Mouse (Mus musculus) E14TG2a.4 (cell line): Measurements from ENCODE around the gene Dpf3.
A peak's percentile ranks its signal among the peaks of the same experiment; 100 is the strongest.

Source experiments
- H3K27me3 ChIP-seq: 2 replicates; pipeline ENCODE4 v1.6.1; 2014; ENCODE audit warnings: low read length, control low read depth; ENCODE audit not compliant: insufficient read depth
- H3K36me3 ChIP-seq: 2 replicates; pipeline ENCODE4 v1.6.1; 2014; ENCODE audit warnings: low read length, control low read depth; ENCODE audit not compliant: insufficient read depth
- H3K4me1 ChIP-seq: replicated peaks from 2 replicates; pipeline ENCODE4 v1.6.1; 2014; ENCODE audit warnings: low read depth, low read length, control low read depth
- H3K4me3 ChIP-seq: replicated peaks from 2 replicates; pipeline ENCODE4 v1.5.1; 2014; ENCODE audit warnings: mild to moderate bottlenecking, low read length
- H3K9me3 ChIP-seq: 2 replicates; pipeline ENCODE4 v1.6.1; 2014; ENCODE audit warnings: low read length, control low read depth
- CTCF ChIP-seq: conservative IDR thresholded peaks from 2 replicates; pipeline ENCODE4 v1.5.1; 2014; ENCODE audit warnings: low read length
- NANOG ChIP-seq: IDR thresholded peaks from 2 replicates; pipeline ENCODE4 v1.6.1; 2014; ENCODE audit warnings: borderline replicate concordance, low read length, mixed read lengths
- POU5F1 ChIP-seq: IDR thresholded peaks from 2 replicates; pipeline ENCODE4 v1.6.1; 2014; ENCODE audit warnings: low read length, borderline replicate concordance

The Dpf3 gene

DNA sequence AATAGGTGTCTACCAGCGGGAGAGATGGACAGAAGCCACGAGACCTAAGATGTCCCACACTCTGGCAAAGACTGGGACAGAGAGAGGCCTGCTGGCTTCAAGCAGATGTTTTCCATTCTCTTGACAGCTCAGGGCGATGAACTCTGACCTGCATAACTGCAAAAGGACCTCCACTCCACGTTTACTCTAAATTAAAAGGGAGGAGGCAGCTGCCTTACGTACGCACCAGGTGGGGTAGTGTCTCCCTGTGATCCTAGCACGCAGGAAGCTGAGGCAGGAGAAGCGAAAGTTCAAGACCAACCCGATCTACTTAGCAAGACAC is 8.4 kb upstream of the Dpf3 start:
- Histone ChIP-seq H3K9me3 (peaks cover 4% of the 10 kb centered on the region), H3K27me3 (peaks cover 21% of the 10 kb centered on the region), H3K36me3 (no peaks in the 10 kb centered on the region), H3K4me3 (no peak overlapping the region), H3K4me1 (peaks cover 48% of the 10 kb centered on the region)
- TF ChIP-seq CTCF (no peak), NANOG (no peak), POU5F1 (no peak)

DNA sequence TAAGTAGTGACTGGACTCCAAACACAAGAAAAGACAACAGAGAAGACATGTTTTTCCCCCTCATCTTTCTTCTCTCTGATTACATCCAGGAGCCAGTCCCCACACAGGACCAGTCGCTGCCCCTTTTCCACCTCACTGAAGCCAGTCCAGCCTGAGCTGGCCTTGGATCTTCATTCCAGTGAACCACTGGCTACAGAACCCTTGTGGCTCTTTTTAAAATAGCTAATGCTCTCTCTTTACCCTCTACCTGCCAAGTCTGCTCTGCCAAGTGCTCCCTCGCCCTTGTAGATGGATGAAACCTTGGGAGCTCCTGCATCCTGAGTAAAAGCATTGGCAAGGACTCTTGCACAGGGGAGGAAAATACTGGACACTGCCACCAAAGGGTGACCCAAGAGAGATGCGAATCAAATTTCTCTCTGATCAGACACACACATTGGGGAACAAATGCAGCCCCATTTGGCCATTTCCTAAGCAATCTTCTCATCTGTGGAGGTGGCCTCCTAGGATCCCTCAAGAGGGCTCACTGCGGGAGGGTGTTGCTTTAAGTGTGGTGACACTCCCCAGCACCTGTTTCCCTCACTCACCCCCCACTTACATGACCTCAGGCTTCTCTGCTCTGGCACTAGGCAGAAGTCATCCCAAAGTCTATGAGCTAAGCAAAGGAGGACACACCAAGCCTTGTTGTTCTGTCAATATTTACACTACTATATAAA is 7.9 kb upstream of the Dpf3 start:
- peaks cover 48% of the 10 kb centered on the region for H3K4me1 ChIP-seq
- no peak overlapping the region for H3K4me3 ChIP-seq
- peaks cover 4% of the 10 kb centered on the region for H3K9me3 ChIP-seq
- peaks cover 21% of the 10 kb centered on the region for H3K27me3 ChIP-seq
- TF ChIP-seq POU5F1 (no peak), NANOG (no peak), CTCF (no peak)
- H3K36me3 ChIP-seq = no peaks in the 10 kb centered on the region

DNA sequence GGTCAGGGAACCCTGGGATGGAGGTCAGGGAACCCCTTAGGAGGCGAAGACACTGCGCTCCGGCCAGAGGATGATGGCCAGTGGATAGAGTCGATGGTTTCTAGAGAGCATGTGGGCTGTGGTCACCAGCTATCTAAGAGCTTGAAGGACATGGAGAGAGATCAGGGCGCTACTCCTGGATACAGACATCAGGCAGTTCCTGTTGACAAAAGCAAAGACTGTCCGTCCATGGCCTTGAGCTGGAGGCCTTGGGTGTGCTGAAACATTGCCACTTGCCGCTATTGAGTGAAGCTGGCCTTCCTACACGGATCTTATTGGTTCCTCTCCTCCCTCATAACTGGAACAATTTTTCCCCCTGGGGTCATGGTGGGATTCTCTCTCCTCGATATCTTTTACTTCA is 6.7 kb upstream of the Dpf3 start:
- H3K4me3 ChIP-seq = no peak overlapping the region
- TF ChIP-seq NANOG (no peak), POU5F1 (no peak), CTCF (no peak)
- no peaks in the 10 kb centered on the region for H3K36me3 ChIP-seq
- H3K4me1 ChIP-seq = peaks cover 51% of the 10 kb centered on the region
- peaks cover 4% of the 10 kb centered on the region for H3K9me3 ChIP-seq
- peaks cover 31% of the 10 kb centered on the region for H3K27me3 ChIP-seq

DNA sequence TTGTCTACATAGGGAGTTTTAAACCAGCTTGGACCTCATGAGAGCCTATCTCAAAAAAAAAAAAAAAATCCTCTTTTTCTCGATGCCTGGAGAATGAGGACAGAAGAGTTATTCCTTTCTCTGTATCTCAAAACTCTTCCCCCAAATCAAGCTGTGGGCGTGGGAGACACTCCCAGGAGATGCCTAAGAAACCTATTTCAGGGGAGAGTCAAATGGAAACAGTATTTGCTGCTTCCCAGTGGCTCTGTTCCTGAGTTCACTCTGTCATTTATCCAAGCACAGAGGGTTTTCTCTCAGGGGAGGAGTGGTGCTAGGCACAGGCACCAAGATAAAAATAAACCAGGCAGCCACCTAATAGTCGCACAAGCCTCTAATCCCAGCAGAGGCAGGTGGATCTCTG is 5.3 kb upstream of the Dpf3 start:
- no peak overlapping the region for H3K4me3 ChIP-seq
- peaks cover 4% of the 10 kb centered on the region for H3K9me3 ChIP-seq

DNA sequence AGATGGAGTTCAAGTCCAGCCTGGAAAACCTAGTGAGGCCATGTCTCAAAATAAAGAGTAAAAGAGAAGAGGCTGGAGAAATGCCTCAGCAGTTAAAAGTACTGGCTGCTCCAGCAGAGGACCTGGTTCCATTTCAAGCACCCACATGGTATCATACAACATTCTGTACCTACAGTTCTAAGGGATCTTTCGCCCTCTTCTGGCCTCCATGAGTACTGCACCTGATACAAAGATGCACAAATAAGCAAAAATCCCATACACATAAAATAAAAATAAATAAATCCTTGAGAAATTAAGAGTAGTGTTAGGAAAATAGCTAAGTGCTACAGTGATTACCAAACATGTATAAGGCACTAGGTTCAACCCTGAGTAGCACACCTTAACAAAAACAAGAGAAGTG is 4.1 kb upstream of the Dpf3 start:
- no peaks in the 10 kb centered on the region for H3K36me3 ChIP-seq
- peaks cover 59% of the 10 kb centered on the region for H3K4me1 ChIP-seq
- H3K9me3 ChIP-seq = peaks cover 4% of the 10 kb centered on the region
- H3K4me3 ChIP-seq = no peak overlapping the region
- peaks cover 55% of the 10 kb centered on the region for H3K27me3 ChIP-seq
- TF ChIP-seq CTCF = peak; percentile 92
- no peak for TF ChIP-seq NANOG
- TF ChIP-seq POU5F1 = no peak

More for the DNA sequence above, 5.3 kb upstream of the Dpf3 start:
- TF ChIP-seq POU5F1 (no peak), NANOG (no peak), CTCF (no peak)
- peaks cover 45% of the 10 kb centered on the region for H3K27me3 ChIP-seq
- no peaks in the 10 kb centered on the region for H3K36me3 ChIP-seq
- peaks cover 64% of the 10 kb centered on the region for H3K4me1 ChIP-seq

DNA sequence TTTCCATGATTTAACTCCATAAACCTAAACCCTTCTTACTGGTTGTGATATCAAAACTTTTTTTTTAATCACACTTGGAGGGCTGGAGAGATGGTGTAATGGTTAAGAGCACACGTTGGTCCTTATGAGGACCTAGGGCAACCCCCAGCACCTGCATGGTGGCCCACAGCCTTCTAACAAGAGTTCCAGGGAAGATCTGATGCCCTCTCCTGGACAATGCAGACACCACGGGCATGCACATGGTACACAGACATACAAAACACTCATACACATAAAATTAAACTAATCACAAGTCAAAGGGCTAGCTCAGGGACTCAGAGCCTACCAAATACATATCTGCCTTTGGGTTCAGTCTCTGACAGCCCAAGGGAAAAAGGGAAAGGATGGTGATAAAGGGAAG is 2.2 kb upstream of the Dpf3 start:
- no peak overlapping the region for H3K4me3 ChIP-seq

DNA sequence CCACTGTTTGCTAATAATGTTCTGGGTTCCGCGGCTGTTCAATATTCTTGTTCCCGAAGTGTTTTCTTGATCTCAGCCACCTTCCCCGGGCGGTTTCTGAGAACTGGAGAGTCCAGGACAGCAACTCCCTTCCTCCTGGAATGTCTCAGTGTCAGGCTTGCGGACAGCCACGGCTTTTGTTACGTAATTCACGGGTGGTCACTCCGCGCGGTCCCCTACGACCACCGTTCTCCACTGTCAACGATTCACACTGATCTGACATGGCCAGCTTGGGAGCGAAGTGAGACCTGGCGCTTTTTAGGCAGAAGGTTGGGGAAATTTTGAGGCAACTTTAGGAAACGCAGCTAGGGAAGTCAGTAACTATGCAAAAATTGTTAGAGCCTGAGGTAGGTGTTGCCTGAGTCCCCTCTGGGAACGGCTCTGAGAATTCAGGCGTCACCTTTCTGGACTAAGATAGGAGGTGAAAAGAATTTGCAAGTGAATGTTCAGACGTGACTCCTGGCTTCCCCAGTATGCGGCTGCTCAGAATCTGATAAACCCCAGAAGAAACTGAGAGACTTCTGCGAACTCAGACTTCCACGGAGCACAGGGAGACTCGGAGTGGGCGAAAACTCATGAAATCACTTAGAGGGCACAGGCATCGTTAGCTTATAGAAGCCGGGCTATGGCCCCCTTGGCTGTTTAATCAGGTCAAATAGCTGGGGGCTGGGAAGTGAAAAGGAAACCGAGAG is 860 bp upstream of the Dpf3 start:
- TF ChIP-seq CTCF = no peak
- no peak for TF ChIP-seq NANOG
- no peak for TF ChIP-seq POU5F1
- no peaks in the 10 kb centered on the region for H3K36me3 ChIP-seq
- peaks cover 71% of the 10 kb centered on the region for H3K27me3 ChIP-seq
- H3K9me3 ChIP-seq = peaks cover 4% of the 10 kb centered on the region
- peaks cover 50% of the 10 kb centered on the region for H3K4me1 ChIP-seq
- H3K4me3 ChIP-seq = peak overlapping the region; percentile 86

More for the DNA sequence above, 2.2 kb upstream of the Dpf3 start:
- H3K9me3 ChIP-seq = peaks cover 4% of the 10 kb centered on the region
- peaks cover 58% of the 10 kb centered on the region for H3K4me1 ChIP-seq
- H3K36me3 ChIP-seq = no peaks in the 10 kb centered on the region
- H3K27me3 ChIP-seq = peaks cover 69% of the 10 kb centered on the region
- TF ChIP-seq NANOG (no peak), CTCF (peak; percentile 23; the same call in 1 of the 2 replicates)

DNA sequence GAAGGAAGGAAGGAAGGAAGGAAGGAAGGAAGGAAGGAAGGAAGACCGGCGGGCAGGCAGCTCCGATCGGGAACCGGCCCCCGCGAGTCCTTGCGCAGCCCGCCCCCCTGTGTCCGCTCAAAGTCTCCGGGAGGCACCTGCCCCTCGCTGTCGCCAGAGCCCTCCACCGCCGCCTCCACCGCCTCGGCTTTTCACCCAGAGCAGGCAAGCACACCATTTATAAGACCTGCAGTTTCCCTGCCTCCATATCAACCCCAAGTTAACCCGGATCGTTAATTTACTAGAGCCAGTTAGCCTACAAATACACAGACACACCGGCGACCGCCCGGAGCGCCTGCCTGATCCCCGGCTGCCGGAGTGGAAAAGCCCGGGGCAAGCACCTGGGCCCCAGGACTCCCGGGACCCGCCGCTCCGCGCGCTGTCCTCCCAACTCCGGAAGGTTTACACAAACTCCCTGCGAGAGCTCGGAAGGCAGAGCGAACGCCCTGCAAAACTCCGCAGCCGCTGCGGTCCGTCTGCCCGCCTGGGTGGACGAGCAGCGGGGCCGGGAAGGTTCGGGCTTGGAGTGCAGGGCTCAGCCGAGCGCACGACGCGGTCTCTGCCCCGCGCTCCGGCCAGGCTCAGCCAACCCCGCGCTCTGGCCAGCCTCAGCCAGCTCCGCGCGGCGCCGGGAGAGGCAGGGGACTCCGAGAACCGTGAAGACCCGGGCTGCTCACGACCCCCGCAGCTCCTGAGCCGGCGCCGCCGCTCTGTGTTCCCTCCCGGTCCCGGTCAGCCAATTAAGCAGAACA is 650 bp downstream of the Dpf3 start:
- TF ChIP-seq POU5F1 (no peak), NANOG (no peak), CTCF (no peak)

More for the DNA sequence above, 650 bp downstream of the Dpf3 start:
- Histone ChIP-seq H3K9me3 (peaks cover 4% of the 10 kb centered on the region), H3K27me3 (peaks cover 73% of the 10 kb centered on the region), H3K4me1 (peaks cover 42% of the 10 kb centered on the region), H3K4me3 (peak overlapping the region; percentile 86), H3K36me3 (no peaks in the 10 kb centered on the region)
